Mouse (Mus musculus) WW6 (cell line): Measurements from ENCODE around the gene Gm5799.
"Not testable (repeated sequence)": the region's sequence is repeated elsewhere in the genome, so short reads cannot be mapped to it uniquely, and the experiment has no call there.

Experiments
- DNase-seq: peaks from one replicate; pipeline ENCODE4 v3.0.0-alpha.2; 2013; ENCODE audit warnings: low read depth, low spot score

Gene Gm5799

GRCm38 (mm10) chr14:43543276-43543675 is at the start of gene Gm5799:
Gene Gm5799 (plus strand): TSS chr14:43543576.
- DNase-seq, result not testable (repeated sequence)

DNA sequence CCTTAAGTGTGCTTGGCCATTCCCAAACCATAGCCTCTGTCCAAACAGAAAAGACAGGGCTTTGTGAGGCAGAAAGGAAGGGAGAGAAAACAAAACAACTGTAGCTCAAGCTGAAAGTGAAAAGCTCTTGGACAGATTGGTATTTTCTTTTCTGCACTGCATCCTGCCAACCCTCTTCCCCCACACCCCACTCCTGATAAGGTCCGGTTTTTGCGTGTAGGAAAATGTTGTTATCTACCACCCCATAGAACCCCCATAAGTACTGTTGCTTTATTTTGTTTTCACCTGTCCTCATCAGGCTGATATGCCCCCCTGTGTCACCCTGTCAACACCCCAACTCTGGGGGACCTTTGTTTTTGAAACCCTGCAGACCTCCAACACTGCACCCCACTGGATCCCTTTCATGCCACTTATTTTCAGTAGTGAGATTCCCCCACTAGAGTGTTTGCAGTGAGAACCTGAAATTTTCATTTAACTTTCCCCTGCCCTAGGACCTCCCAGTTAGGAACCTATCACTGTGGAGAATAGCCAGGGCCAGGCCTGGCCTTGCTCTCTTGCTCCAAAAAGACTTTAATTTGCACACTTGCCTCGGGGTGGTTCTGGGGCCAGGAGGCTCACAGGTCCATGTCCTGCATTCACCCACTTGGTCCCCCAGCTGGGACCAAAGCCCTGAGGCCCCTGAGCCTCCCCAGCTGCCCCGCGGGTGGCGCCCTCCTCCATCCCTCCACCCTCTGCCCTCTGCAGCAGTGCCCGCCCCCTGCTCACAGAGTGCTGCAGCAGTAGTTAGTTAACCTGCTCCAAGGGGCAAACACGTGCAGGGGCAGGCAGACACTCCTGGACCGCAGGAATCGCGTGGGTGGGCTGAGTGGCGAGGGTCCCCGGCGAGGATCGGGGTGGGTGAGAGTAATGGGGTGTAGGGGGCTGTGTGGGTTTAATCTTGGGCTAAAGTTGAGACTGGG is 12.0 kb upstream of the Gm5799 start:
- peak; percentile 0 for DNase-seq

- not testable (repeated sequence) for DNase-seq
These were observed 11.4 kb upstream of the Gm5799 start for GRCm38 (mm10) chr14:43532011-43532383.

DNA sequence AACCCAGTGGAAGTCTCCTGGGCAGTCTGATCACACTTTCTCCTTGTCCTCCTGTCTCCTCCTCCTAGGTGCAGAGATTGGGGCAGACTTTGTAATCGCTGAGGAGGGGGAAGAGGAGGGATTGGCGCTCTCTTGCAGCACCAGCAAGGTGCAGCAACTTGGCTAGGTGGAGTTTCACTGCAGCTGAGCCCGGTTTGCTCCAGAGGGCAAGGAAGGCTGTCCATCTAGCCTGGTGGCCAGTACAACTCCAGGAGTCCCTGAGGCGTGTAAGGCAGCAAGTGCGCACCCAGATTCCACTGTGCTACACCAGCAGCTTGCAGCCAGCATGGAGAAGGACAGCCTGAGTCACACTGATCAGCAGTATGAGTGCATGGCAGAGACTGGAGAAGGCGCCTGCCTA is 11.0 kb upstream of the Gm5799 start:
- DNase-seq, result peak; percentile 3

- not testable (repeated sequence) for DNase-seq
These were observed 5.2 kb upstream of the Gm5799 start for GRCm38 (mm10) chr14:43538144-43538543.

GRCm38 (mm10) chr14:43546281-43546680 is 2.9 kb downstream of the Gm5799 start:
- DNase-seq, result not testable (repeated sequence)

DNA sequence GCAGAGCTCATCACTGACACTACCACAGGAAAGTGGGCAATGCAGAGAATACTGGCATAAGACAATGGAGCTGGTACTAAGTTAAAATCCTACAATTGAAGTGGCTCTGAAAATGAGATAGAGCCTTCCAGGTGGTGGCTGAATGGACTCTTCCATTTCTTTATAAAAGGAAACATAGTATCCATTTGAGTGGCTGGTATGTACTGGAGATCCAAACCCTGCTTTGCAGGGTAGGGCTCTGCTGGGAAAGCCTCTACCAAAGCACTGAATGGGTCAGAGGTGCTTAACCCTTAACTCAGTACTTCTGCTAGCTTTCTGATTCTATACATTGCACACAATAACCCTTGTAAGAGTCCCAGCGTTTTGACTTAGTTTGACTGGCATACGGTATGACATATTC is 8.9 kb downstream of the Gm5799 start:
- not testable (repeated sequence) for DNase-seq

DNA sequence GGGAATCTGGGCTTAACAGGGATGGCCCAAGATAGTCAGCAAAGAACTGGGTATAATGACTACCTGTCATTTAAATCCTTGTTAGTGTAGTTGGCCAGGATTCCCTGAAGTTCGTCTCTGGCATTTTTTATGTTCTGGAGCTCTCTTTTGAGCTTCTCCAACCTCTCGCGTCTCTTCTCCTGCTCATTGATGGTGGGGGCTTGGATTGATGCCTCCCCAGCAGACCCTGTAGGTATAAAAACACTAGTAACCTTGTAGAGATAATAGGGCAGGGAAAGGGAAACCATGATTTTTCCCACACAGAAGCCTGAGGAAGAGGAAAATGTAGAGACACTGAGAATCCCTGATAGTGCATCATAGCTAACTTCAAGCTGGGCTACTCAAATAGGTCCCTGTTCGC is 34.6 kb downstream of the Gm5799 start:
- DNase-seq, result not testable (repeated sequence)

- not testable (repeated sequence) for DNase-seq
These were observed 35.7 kb downstream of the Gm5799 start, which contains the start of gene Gm17654 for GRCm38 (mm10) chr14:43579046-43579445. Gene Gm17654 (minus strand): TSS chr14:43579146.
